Comparison of ENCODE assay signal across 18 mouse cellular contexts in the genomic region with DNA sequence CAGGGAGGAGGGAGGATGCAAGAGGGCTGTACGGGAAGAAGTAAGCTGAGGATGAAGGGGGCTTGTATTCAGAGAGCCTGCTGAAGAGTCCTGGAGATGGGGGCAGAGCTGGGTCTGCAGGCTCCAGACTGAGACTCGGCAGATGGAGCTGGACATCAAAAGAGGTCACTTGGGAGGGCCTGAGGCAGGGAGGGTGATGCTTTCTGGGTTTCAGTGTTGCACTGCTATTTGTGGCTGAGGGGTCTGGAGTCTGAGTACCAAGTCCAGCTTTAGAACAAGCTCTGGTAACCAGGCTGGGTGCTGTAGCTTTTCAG. TPM values are rescaled to one million over a fixed set of nuclear protein-coding genes. Genes with fewer than 3 reads are reported as not detected.
DNase-seq lines count a peak whose midpoint lies in the region; ATAC-seq and TF ChIP-seq lines count a peak whose summit lies in the region.
"Had no signal": no experiment of that assay in that cellular context is flagged by ENCODE, and none has a peak within 500 bp of the region (broad histone marks: within the 10 kb centered on the region; RNA-seq: fewer than 3 reads in every experiment).

No protein-coding gene starts in this region.

- H3K36me3 ChIP-seq in forebrain, embryonic 10.5 days (replicated peaks) = no peaks in the 10 kb centered on the region
- no peaks in the 10 kb centered on the region for H3K36me3 ChIP-seq in forebrain, postnatal 0 days (ENCODE audit: insufficient read depth)
- no peaks in the 10 kb centered on the region for H3K36me3 ChIP-seq in limb, embryonic 10.5 days
- H3K36me3 ChIP-seq: midbrain, embryonic 12.5 days had no signal

- 29% methylated on average over 2 of the region's 2 CpGs for WGBS in forebrain, embryonic 10.5 days
- WGBS in forebrain, postnatal 0 days = 40% methylated on average over 2 of the region's 2 CpGs
- WGBS in limb, embryonic 10.5 days = 7% methylated on average over 2 of the region's 2 CpGs

- DNase-seq in forebrain, embryonic 10.5 days (ENCODE audit: extremely low spot score, low spot score) = peak; percentile 13
- no peak for DNase-seq in forebrain, postnatal 0 days
- peak; percentile 3 to 5 for DNase-seq in left cerebral cortex, adult 2 months (ENCODE audit: extremely low spot score in 1 of 2, low spot score in 2 of 2)
- DNase-seq in left cerebral cortex, postnatal 36 days (ENCODE audit: low spot score in 2 of 2) = no peak
- DNase-seq in thymus, postnatal 4 days = peak; percentile 1
- DNase-seq in thymus, postnatal 10 days (ENCODE audit: low spot score in 2 of 2) = no peak
- DNase-seq in limb, embryonic 10.5 days (ENCODE audit: low spot score) = peak; percentile 39
- DNase-seq in c-Kit-positive CD71-positive TER-119-positive erythroid progenitor cells, embryonic 14.5 days (ENCODE audit: low spot score) = no peak
- DNase-seq: heart, postnatal 36 days; kidney, adult 18-20 months; kidney, postnatal 10 days; thymus, postnatal 14 days had no signal

- no peak for ATAC-seq in forebrain, postnatal 0 days
- ATAC-seq: hindbrain, postnatal 0 days had no signal

- no peak overlapping the region for H3K4me3 ChIP-seq in forebrain, embryonic 10.5 days
- no peak overlapping the region for H3K4me3 ChIP-seq in forebrain, postnatal 0 days (ENCODE audit: low read depth, low read length)
- H3K4me3 ChIP-seq in left cerebral cortex, adult 2 months = no peak overlapping the region
- H3K4me3 ChIP-seq in limb, embryonic 10.5 days = no peak overlapping the region
- H3K4me3 ChIP-seq: midbrain, embryonic 12.5 days had no signal

- no peak for TF ChIP-seq CTCF in forebrain, postnatal 0 days (IDR thresholded peaks at IDR 0.05; ENCODE audit: low read depth)
- TF ChIP-seq CTCF in left cerebral cortex, adult 2 months (IDR thresholded peaks at IDR 0.05) = no peak

- peaks cover 45% of the 10 kb centered on the region for H3K27me3 ChIP-seq in forebrain, embryonic 10.5 days (ENCODE audit: poor library complexity, severe bottlenecking)
- peaks cover 6% of the 10 kb centered on the region; the same call in 1 of the 2 replicates for H3K27me3 ChIP-seq in forebrain, postnatal 0 days (ENCODE audit: insufficient read depth, low read length)
- peaks cover 26% of the 10 kb centered on the region for H3K27me3 ChIP-seq in limb, embryonic 10.5 days (ENCODE audit: low read depth, poor library complexity, severe bottlenecking)

- H3K27ac ChIP-seq in forebrain, embryonic 10.5 days = 0 out of 2 replicates have a peak overlapping the region, but pooled peaks have one; percentile 25
- no peak overlapping the region for H3K27ac ChIP-seq in forebrain, postnatal 0 days (ENCODE audit: low read depth, low read length)
- no peak overlapping the region for H3K27ac ChIP-seq in left cerebral cortex, adult 2 months
- H3K27ac ChIP-seq in limb, embryonic 10.5 days = peak overlapping the region; percentile 83
- H3K27ac ChIP-seq: hindbrain, postnatal 0 days; liver, embryonic 14.5 days; macrophage; midbrain, embryonic 12.5 days had no signal

- H3K4me1 ChIP-seq in forebrain, embryonic 10.5 days = peaks cover 39% of the 10 kb centered on the region
- no peaks in the 10 kb centered on the region for H3K4me1 ChIP-seq in forebrain, postnatal 0 days (ENCODE audit: insufficient read depth)
- H3K4me1 ChIP-seq in limb, embryonic 10.5 days = peaks cover 61% of the 10 kb centered on the region

- intact Hi-C loops in left cerebral cortex, adult 2 months (cut with DNase I) = no loop called here
- intact Hi-C loops in left cerebral cortex, postnatal 36 days (cut with DNase I) = no loop called here

- H3K9ac ChIP-seq in forebrain, postnatal 0 days = no peak overlapping the region
- H3K9ac ChIP-seq: liver, embryonic 14.5 days; midbrain, embryonic 12.5 days had no signal

- no peak overlapping the region for H3K4me2 ChIP-seq in forebrain, postnatal 0 days (ENCODE audit: low read depth)
- H3K4me2 ChIP-seq: midbrain, embryonic 12.5 days had no signal

- no peaks in the 10 kb centered on the region for H3K9me3 ChIP-seq in forebrain, embryonic 10.5 days
- no peaks in the 10 kb centered on the region for H3K9me3 ChIP-seq in forebrain, postnatal 0 days (ENCODE audit: low read length)
- H3K9me3 ChIP-seq in limb, embryonic 10.5 days (replicated peaks) = no peaks in the 10 kb centered on the region
- H3K9me3 ChIP-seq: midbrain, embryonic 12.5 days had no signal

RNA-seq across cellular contexts. Expression of a gene that starts 2.6 kb away (rescaled TPM):
- polyA plus RNA-seq in forebrain, embryonic 10.5 days (2016; fragmentation: Nextera tagmentation; extraction: Ambion mirVana) = 4.2 and 4.9 TPM in 2 replicates
- total RNA-seq in forebrain, postnatal 0 days (2014; rRNA removed) = 152 and 170 TPM in 2 replicates
- polyA plus RNA-seq in forebrain, postnatal 0 days (2015; fragmentation: Nextera tagmentation; extraction: Ambion mirVana) = 97.8 and 98.2 TPM in 2 replicates
- 100 to 1,000 TPM; 143 to 156 TPM for total RNA-seq in left cerebral cortex, adult 2 months (2021)
- total RNA-seq in left cerebral cortex, postnatal 36 days (2021) = 100 to 1,000 TPM; 163 to 164 TPM
- 8.1 and 8.3 TPM in 2 replicates for polyA plus RNA-seq in limb, embryonic 10.5 days (2016; fragmentation: Nextera tagmentation; extraction: Ambion mirVana)
- total RNA-seq: granulocyte monocyte progenitor cell, adult 5-6 weeks had no signal
- polyA plus RNA-seq: C2C12, macrophage had no signal

RNA-seq across cellular contexts. Expression of a gene that starts 43.1 kb away (rescaled TPM):
- 18.4 and 19.9 TPM in 2 replicates for polyA plus RNA-seq in forebrain, embryonic 10.5 days (2016; fragmentation: Nextera tagmentation; extraction: Ambion mirVana)
- 12.6 and 16.0 TPM in 2 replicates for total RNA-seq in forebrain, postnatal 0 days (2014; rRNA removed)
- 10.9 and 13.1 TPM in 2 replicates for polyA plus RNA-seq in forebrain, postnatal 0 days (2015; fragmentation: Nextera tagmentation; extraction: Ambion mirVana)
- 10 to 100 TPM; 21.3 to 21.4 TPM for total RNA-seq in left cerebral cortex, adult 2 months (2021)
- 10 to 100 TPM; 18.6 to 24.1 TPM for total RNA-seq in left cerebral cortex, postnatal 36 days (2021)
- 16.2 and 17.0 TPM in 2 replicates for polyA plus RNA-seq in limb, embryonic 10.5 days (2016; fragmentation: Nextera tagmentation; extraction: Ambion mirVana)

Comparison
In these comparisons a context has a peak if more than half of its experiments do, and no peak if none do; other contexts are left out.
1. DNase-seq: peak in forebrain, embryonic 10.5 days (single experiment), left cerebral cortex, adult 2 months (2 of 2), thymus, postnatal 4 days (single experiment) and limb, embryonic 10.5 days (single experiment); none in forebrain, postnatal 0 days (single experiment), left cerebral cortex, postnatal 36 days (0 of 2), thymus, postnatal 10 days (0 of 2) and c-Kit-positive CD71-positive TER-119-positive erythroid progenitor cells, embryonic 14.5 days (single experiment).
2. H3K27ac ChIP-seq: peak in forebrain, embryonic 10.5 days (single experiment) and limb, embryonic 10.5 days (single experiment); none in forebrain, postnatal 0 days (single experiment) and left cerebral cortex, adult 2 months (single experiment).